Mouse (Mus musculus): ENCODE data around the gene Hnrnpll. TPM values are rescaled to one million over a fixed set of nuclear protein-coding genes. Genes with fewer than 3 reads are reported as not detected.

Gene Hnrnpll
- polyA plus RNA-seq, 1 experiment = 33.8 TPM

GRCm38 (mm10) chr17:80028675-80029074 lies 33.5 kb downstream of the Hnrnpll start:
- Histone ChIP-seq H3K36me3 (ENCODE audit: control insufficient read depth, insufficient read depth) (peaks cover 73% of the 10 kb centered on the region), H3K4me3 (ENCODE audit: insufficient read depth, poor library complexity, severe bottlenecking) (no peak overlapping the region)
- TF ChIP-seq USF1 (IDR thresholded peaks at IDR 0.05; ENCODE audit: low read depth) (no peak), CTCF (IDR thresholded peaks at IDR 0.05; ENCODE audit: control insufficient read depth, insufficient read depth, insufficient read length) (no peak), MYOD1 (IDR thresholded peaks at IDR 0.05; ENCODE audit: control insufficient read depth, insufficient read length, low read depth) (no peak), MAX (IDR thresholded peaks at IDR 0.05) (no peak), CEBPB (IDR thresholded peaks at IDR 0.05; ENCODE audit: low read depth) (no peak), MYOG (IDR thresholded peaks at IDR 0.05; ENCODE audit: control insufficient read depth, extremely low read depth, insufficient read length) (no peak), FOSL1 (IDR thresholded peaks at IDR 0.05; ENCODE audit: insufficient read depth, low read length, poor library complexity, severe bottlenecking) (no peak)

GRCm38 (mm10) chr17:80026189-80026936 lies 35.8 kb downstream of the Hnrnpll start:
- Histone ChIP-seq H3K4me3 (ENCODE audit: insufficient read depth, poor library complexity, severe bottlenecking) (no peak overlapping the region), H3K79me3 (ENCODE audit: low read depth) (no peaks in the 10 kb centered on the region), H3ac (ENCODE audit: control insufficient read depth, insufficient read length, low read depth) (no peak overlapping the region), H3K79me2 (ENCODE audit: control insufficient read depth, insufficient read depth) (no peaks in the 10 kb centered on the region), H3K36me3 (ENCODE audit: control insufficient read depth, insufficient read depth) (peaks cover 50% of the 10 kb centered on the region), H3K27me3 (ENCODE audit: control insufficient read depth, insufficient read depth, insufficient read length) (no peaks in the 10 kb centered on the region)
- TF ChIP-seq CTCF (IDR thresholded peaks at IDR 0.05; ENCODE audit: control insufficient read depth, insufficient read depth, insufficient read length) (no peak), MYOD1 (IDR thresholded peaks at IDR 0.05; ENCODE audit: control insufficient read depth, insufficient read length, low read depth) (no peak), MAX (IDR thresholded peaks at IDR 0.05) (no peak), USF1 (IDR thresholded peaks at IDR 0.05; ENCODE audit: low read depth) (no peak), FOSL1 (IDR thresholded peaks at IDR 0.05; ENCODE audit: insufficient read depth, low read length, poor library complexity, severe bottlenecking) (no peak), CEBPB (IDR thresholded peaks at IDR 0.05; ENCODE audit: low read depth) (no peak), MYOG (IDR thresholded peaks at IDR 0.05; ENCODE audit: control insufficient read depth, extremely low read depth, insufficient read length) (no peak)

More at GRCm38 (mm10) chr17:80028675-80029074, 33.5 kb downstream of the Hnrnpll start:
- Histone ChIP-seq H3ac (ENCODE audit: control insufficient read depth, insufficient read length, low read depth) (no peak overlapping the region), H3K79me2 (ENCODE audit: control insufficient read depth, insufficient read depth) (no peaks in the 10 kb centered on the region), H3K27me3 (ENCODE audit: control insufficient read depth, insufficient read depth, insufficient read length) (no peaks in the 10 kb centered on the region), H3K79me3 (ENCODE audit: low read depth) (no peaks in the 10 kb centered on the region)

GRCm38 (mm10) chr17:80022090-80022489 lies 40.0 kb downstream of the Hnrnpll start:
- no peak overlapping the region for H3ac ChIP-seq (ENCODE audit: control insufficient read depth, insufficient read length, low read depth)
- H3K36me3 ChIP-seq (ENCODE audit: control insufficient read depth, insufficient read depth) = peaks cover 8% of the 10 kb centered on the region
- TF ChIP-seq USF1 (IDR thresholded peaks at IDR 0.05; ENCODE audit: low read depth) (no peak), CTCF (IDR thresholded peaks at IDR 0.05; ENCODE audit: control insufficient read depth, insufficient read depth, insufficient read length) (no peak), MYOG (IDR thresholded peaks at IDR 0.05; ENCODE audit: control insufficient read depth, extremely low read depth, insufficient read length) (no peak), FOSL1 (IDR thresholded peaks at IDR 0.05; ENCODE audit: insufficient read depth, low read length, poor library complexity, severe bottlenecking) (no peak), MAX (IDR thresholded peaks at IDR 0.05) (no peak), MYOD1 (IDR thresholded peaks at IDR 0.05; ENCODE audit: control insufficient read depth, insufficient read length, low read depth) (no peak)
- no peaks in the 10 kb centered on the region for H3K79me3 ChIP-seq (ENCODE audit: low read depth)
- no peaks in the 10 kb centered on the region for H3K27me3 ChIP-seq (ENCODE audit: control insufficient read depth, insufficient read depth, insufficient read length)
- no peaks in the 10 kb centered on the region for H3K79me2 ChIP-seq (ENCODE audit: control insufficient read depth, insufficient read depth)
- H3K4me3 ChIP-seq (ENCODE audit: insufficient read depth, poor library complexity, severe bottlenecking) = no peak overlapping the region

- no peaks in the 10 kb centered on the region for H3K36me3 ChIP-seq (ENCODE audit: control insufficient read depth, insufficient read depth)
These were observed 41.6 kb downstream of the Hnrnpll start for GRCm38 (mm10) chr17:80020495-80020894.

GRCm38 (mm10) chr17:80018976-80019541 lies 43.1 kb downstream of the Hnrnpll start:
- no peaks in the 10 kb centered on the region for H3K36me3 ChIP-seq (ENCODE audit: control insufficient read depth, insufficient read depth)
- TF ChIP-seq CEBPB (IDR thresholded peaks at IDR 0.05; ENCODE audit: low read depth) (no peak), CTCF (IDR thresholded peaks at IDR 0.05; ENCODE audit: control insufficient read depth, insufficient read depth, insufficient read length) (peak; percentile 60)
- H3K79me3 ChIP-seq (ENCODE audit: low read depth) = no peaks in the 10 kb centered on the region
- no peaks in the 10 kb centered on the region for H3K27me3 ChIP-seq (ENCODE audit: control insufficient read depth, insufficient read depth, insufficient read length)
- no peak overlapping the region for H3K4me3 ChIP-seq (ENCODE audit: insufficient read depth, poor library complexity, severe bottlenecking)
- no peak overlapping the region for H3ac ChIP-seq (ENCODE audit: control insufficient read depth, insufficient read length, low read depth)
- H3K79me2 ChIP-seq (ENCODE audit: control insufficient read depth, insufficient read depth) = no peaks in the 10 kb centered on the region

More at GRCm38 (mm10) chr17:80020495-80020894, 41.6 kb downstream of the Hnrnpll start:
- no peak for TF ChIP-seq FOSL1 (IDR thresholded peaks at IDR 0.05; ENCODE audit: insufficient read depth, low read length, poor library complexity, severe bottlenecking)
- TF ChIP-seq CEBPB (IDR thresholded peaks at IDR 0.05; ENCODE audit: low read depth) = no peak
- TF ChIP-seq MAX (IDR thresholded peaks at IDR 0.05) = no peak
- TF ChIP-seq MYOD1 (IDR thresholded peaks at IDR 0.05; ENCODE audit: control insufficient read depth, insufficient read length, low read depth) = no peak
- no peak for TF ChIP-seq USF1 (IDR thresholded peaks at IDR 0.05; ENCODE audit: low read depth)
- no peak for TF ChIP-seq CTCF (IDR thresholded peaks at IDR 0.05; ENCODE audit: control insufficient read depth, insufficient read depth, insufficient read length)
- TF ChIP-seq MYOG (IDR thresholded peaks at IDR 0.05; ENCODE audit: control insufficient read depth, extremely low read depth, insufficient read length) = no peak
- Histone ChIP-seq H3ac (ENCODE audit: control insufficient read depth, insufficient read length, low read depth) (no peak overlapping the region), H3K79me2 (ENCODE audit: control insufficient read depth, insufficient read depth) (no peaks in the 10 kb centered on the region), H3K27me3 (ENCODE audit: control insufficient read depth, insufficient read depth, insufficient read length) (no peaks in the 10 kb centered on the region), H3K79me3 (ENCODE audit: low read depth) (no peaks in the 10 kb centered on the region), H3K4me3 (ENCODE audit: insufficient read depth, poor library complexity, severe bottlenecking) (no peak overlapping the region)

Measured in C2C12 (cell line).